Mouse (Mus musculus) fat pad, adult 2 months (tissue): ENCODE measurements at regions not wholly inside any gene's neighbourhood (a gene's known extent, or its start where the extent isn't known, plus 50 kb on each side); places are given as distances from the start of the nearest gene placed in this dataset.
"Not testable (repeated sequence)": the region's sequence is repeated elsewhere in the genome, so short reads cannot be mapped to it uniquely, and the experiment has no call there.

Experiments used
- DNase-seq: peaks from one replicate; pipeline ENCODE4 v3.0.0-alpha.2; 2011; ENCODE audit warnings: low read depth, low spot score; ENCODE audit errors: extremely low read depth

DNA sequence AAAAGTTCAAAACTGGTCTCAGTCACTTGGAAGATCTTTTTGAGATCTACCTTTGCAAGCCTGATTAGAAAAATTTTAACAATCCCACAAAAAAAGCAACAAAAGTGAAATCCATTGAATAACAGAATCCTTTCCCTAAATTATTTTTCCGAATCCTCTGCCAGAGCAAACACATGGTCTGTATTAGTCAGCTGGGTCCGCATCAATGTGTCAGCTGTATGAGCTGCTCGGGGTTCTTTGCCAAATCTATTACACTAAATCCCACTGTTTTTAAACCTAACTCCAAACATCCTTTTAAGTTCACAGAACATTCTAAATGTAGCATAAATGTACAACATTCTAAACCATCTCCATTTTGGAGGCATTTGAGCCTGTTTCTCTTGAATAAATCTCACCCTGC lies 255.1 kb upstream of the Hsf2 start:
- no peak for DNase-seq

- DNase-seq = no peak
Measured at GRCm38 (mm10) chr10:57281220-57281619, 205.0 kb upstream of the Hsf2 start.

DNA sequence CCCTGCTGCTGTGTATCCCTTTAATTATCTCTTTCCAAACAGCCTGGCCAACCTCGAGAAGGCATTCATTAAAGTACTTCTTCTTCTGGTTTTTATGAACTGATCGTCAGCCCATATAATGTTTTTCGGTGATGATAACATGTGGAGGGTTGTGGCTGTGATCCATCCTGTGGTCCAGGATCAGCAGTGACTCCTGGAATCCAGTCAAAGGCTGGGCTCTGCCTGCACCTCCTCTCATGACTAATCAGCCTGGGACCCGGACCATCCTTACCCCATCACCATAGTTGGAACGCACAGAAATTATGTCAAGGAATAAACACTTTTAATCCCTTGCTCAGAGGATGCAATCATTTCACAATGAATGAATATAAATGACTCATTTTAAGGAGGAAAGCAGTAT lies 203.3 kb upstream of the Hsf2 start:
- no peak for DNase-seq

DNA sequence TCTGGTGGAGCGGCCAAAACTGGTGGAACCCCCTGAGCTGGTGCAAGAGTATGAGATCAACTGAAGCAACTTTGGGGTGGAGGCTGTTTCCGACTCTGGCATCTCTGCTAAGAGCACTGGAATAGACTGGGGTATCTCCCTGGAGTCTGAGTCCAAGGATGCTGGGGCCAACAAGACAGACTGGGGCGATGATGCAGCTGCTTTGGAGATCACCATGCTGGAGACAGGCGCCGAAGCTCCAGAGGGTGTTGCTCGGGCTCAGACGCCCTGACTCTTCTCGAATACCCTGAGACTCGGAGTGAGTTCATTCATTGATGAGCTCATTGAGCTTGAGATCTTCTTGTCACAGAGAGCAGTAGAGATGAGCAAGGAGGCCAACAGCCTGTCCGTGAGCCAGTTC lies 194.6 kb upstream of the Hsf2 start:
- no peak for DNase-seq

DNA sequence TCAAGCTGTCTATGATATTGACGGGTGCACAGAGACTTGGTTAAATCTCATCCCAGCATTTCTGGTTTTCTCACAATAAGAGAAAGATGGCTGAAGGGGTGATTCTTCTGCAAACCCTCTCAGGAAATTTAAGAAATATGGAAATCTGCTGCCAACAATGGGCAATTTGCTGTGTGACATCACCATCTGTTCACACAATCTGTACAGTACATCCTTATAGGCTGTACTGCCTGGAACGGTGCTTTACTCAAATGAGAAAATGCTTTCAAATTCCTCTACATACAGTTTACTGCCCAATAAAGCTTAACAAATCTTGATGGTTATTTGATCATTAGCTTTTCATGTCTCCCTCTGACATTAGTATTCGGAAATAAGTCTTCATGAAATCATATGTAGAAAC lies 172.4 kb upstream of the Hsf2 start:
- DNase-seq = no peak

DNA sequence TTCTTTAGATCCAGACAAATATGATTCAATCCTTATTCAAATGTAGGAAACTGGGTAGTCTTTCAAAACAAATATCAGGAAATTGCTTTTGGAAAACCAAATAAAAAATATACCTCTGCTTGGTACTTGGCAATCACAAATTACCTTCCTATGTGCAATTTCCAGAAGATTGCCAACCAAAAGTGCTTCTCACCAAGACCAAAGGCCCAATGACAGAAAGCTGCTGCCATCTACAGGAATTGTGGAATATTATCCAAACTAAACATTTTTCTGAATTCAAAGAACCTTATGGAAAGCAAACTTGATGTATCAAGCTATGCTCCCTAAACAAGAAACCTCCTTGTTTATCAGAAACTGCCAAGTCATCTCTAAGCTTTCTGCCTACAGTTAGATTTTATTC lies 169.1 kb upstream of the Hsf2 start:
- DNase-seq = no peak

DNA sequence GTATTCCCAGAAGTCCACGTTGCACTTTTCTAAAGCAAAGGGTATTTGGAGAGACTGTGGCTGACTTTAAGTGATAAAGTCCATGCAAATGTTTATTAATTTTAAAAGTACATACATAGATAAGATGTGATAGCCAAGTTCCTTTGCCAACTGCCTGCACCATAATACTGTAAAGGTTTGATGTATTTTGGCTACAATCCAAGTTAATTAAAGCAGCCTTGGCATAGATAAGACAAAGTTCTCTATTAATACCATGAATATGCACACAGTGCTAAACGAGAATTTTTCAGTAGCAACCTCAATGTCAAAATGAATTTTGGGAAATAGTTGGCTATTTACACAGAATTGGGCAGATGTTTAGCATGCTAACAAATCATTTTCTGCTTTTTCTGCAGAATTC lies 167.0 kb upstream of the Hsf2 start:
- no peak for DNase-seq

GRCm38 (mm10) chr10:57322717-57323424 lies 163.3 kb upstream of the Hsf2 start:
- DNase-seq = no peak

- DNase-seq = no peak
Measured at GRCm38 (mm10) chr10:57324226-57324625, 162.0 kb upstream of the Hsf2 start.

DNA sequence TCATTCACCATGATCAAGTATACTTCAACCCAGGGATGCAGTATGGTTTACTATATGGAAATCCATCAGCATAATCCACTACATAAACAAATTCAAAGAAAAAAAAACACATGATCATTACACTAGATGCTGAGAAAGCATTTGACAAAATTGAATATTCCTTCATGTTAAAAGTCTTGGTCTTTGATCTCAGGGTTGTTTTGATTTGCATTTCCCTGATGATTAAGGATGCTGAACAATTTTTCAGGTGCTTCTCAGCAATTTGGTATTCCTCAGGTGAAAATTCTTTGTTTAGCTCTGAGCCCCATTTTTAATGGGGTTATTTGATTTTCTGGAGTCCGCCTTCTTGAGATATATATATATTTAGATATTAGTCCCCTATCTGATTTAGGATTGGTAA lies 123.4 kb upstream of the Hsf2 start:
- not testable (repeated sequence) for DNase-seq
